In the genomic region with DNA sequence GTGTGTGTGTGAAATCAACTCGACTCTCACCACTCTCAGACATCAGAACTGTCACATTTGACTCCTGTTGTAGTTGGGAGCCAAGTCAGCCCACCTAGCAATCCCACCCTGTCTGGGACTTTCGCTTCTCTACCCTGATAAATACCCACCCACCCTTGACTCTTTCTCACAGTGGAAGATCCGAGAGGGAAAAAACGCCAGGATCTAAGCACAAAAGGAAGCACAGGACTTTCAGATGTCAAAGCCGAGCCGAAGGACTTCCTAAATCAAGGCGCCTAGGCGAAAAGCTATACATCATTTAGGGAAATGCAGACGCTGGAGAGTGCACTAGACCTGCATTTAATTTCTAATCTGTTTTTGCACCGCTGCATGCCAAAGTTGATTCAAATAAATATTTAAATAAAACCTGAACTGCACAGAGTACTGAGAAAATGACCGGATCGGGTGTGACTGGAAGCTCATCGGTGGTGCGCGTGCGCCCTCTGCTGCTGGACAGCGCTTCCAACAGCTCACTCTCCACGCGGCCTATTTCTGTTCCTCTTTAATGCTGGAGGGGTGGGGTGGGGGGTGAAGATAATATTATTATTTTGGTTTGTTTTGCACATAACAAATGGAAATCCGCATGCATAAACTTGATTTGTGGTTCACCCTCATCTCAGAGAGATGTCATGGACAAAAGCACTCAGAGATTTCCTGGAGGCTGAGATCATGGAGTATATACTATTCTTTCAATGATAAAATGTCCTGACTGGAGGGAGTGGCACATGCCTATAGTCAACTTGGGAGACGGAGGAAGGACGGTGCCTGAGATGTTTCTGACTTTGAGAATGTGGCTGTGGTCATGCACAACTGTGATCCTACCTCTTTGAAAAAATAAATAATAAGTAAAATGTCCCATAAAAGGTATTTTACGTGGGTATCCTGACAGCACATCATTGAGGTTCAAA, we compare ENCODE assay signal across 8 mouse cellular contexts. TPM values are rescaled to one million over a fixed set of nuclear protein-coding genes. Genes with fewer than 3 reads are reported as not detected.
DNase-seq lines count a peak whose midpoint lies in the region; ATAC-seq and TF ChIP-seq lines count a peak whose summit lies in the region.

No protein-coding gene starts in this region.

- H3K27me3 ChIP-seq in hindbrain, postnatal 0 days (ENCODE audit: insufficient read depth, low read length) = no peaks in the 10 kb centered on the region
- no peaks in the 10 kb centered on the region for H3K27me3 ChIP-seq in megakaryocyte, embryonic 14.5 days (replicated peaks)

- peak; percentile 70 for DNase-seq in ZHBTc4 (ENCODE audit: low read depth, low spot score)
- DNase-seq in cerebellum, postnatal 36 days = peak; percentile 79 to 80
- DNase-seq in gastrocnemius, adult 18-20 months (ENCODE audit: low spot score) = peak; percentile 65
- DNase-seq in hindbrain, postnatal 0 days (ENCODE audit: low spot score) = peak; percentile 85
- peak; percentile 80 to 87 for DNase-seq in left cerebral cortex, adult 2 months (ENCODE audit: extremely low spot score in 1 of 2, low spot score in 2 of 2)
- peak; percentile 89 for DNase-seq in right cerebral cortex, adult 2 months (ENCODE audit: low spot score in 2 of 2)
- peak; percentile 35 to 64 for DNase-seq in urinary bladder, postnatal 36 days (ENCODE audit: low spot score in 2 of 2)

- H3K4me3 ChIP-seq in hindbrain, postnatal 0 days (ENCODE audit: low read length) = 0 out of 2 replicates have a peak overlapping the region, but pooled peaks have one; percentile 10
- peak overlapping the region; percentile 43 for H3K4me3 ChIP-seq in left cerebral cortex, adult 2 months
- H3K4me3 ChIP-seq in megakaryocyte, embryonic 14.5 days (replicated peaks) = peak overlapping the region; percentile 28

- no peaks in the 10 kb centered on the region for H3K9me3 ChIP-seq in hindbrain, postnatal 0 days (ENCODE audit: low read length)
- peaks cover under 1% of the 10 kb centered on the region; the same call in 1 of the 2 replicates for H3K9me3 ChIP-seq in megakaryocyte, embryonic 14.5 days

- intact Hi-C loops in left cerebral cortex, adult 2 months (cut with DNase I) = loop anchor here (1.0 to 10.0 kb wide), 4 partner anchors 36 to 1145 kb away; no protein-coding TSS in a partner anchor

- peak; percentile 93 for TF ChIP-seq CTCF in hindbrain, postnatal 0 days (IDR thresholded peaks at IDR 0.05; ENCODE audit: low read depth)
- peak; percentile 85 for TF ChIP-seq CTCF in left cerebral cortex, adult 2 months (IDR thresholded peaks at IDR 0.05)

- ATAC-seq in hindbrain, postnatal 0 days = peak; percentile 85

- no peak overlapping the region for H3K9ac ChIP-seq in hindbrain, postnatal 0 days (replicated peaks; ENCODE audit: low read length)

- H3K4me1 ChIP-seq in hindbrain, postnatal 0 days (ENCODE audit: insufficient read depth, low read length) = no peaks in the 10 kb centered on the region
- peaks cover 5% of the 10 kb centered on the region; the same call in 1 of the 2 replicates for H3K4me1 ChIP-seq in megakaryocyte, embryonic 14.5 days

- WGBS in hindbrain, postnatal 0 days = 21% methylated on average over 23 of the region's 23 CpGs

- no peak overlapping the region for H3K27ac ChIP-seq in hindbrain, postnatal 0 days
- peak overlapping the region; percentile 45; the same call in 1 of the 2 replicates for H3K27ac ChIP-seq in left cerebral cortex, adult 2 months

- H3K4me2 ChIP-seq in hindbrain, postnatal 0 days (ENCODE audit: low read depth, low read length) = peak overlapping the region; percentile 45

- H3K36me3 ChIP-seq in hindbrain, postnatal 0 days (ENCODE audit: insufficient read depth, low read length) = no peaks in the 10 kb centered on the region
- H3K36me3 ChIP-seq in megakaryocyte, embryonic 14.5 days (replicated peaks; ENCODE audit: low read length) = no peaks in the 10 kb centered on the region

RNA-seq across cellular contexts. Expression of a gene that starts 31.5 kb away (rescaled TPM):
- 1 to 10 TPM; 1.5 to 1.6 TPM for total RNA-seq in gastrocnemius, adult 18-20 months (2021)
- 12.5 and 14.3 TPM in 2 replicates for total RNA-seq in hindbrain, postnatal 0 days (2014; rRNA removed)
- 19.1 and 20.2 TPM in 2 replicates for polyA plus RNA-seq in hindbrain, postnatal 0 days (2015; fragmentation: Nextera tagmentation; extraction: Ambion mirVana)
- 10 to 100 TPM; 11.7 TPM for total RNA-seq in left cerebral cortex, adult 2 months (2021)
- polyA plus RNA-seq in megakaryocyte, embryonic 14.5 days (2012; ENCODE audit: insufficient read depth, low replicate concordance) = 6.8 and 13.8 TPM in 2 replicates
